Mouse (Mus musculus): ENCODE data around the gene Wdfy3. TPM values are rescaled to one million over a fixed set of nuclear protein-coding genes. Genes with fewer than 3 reads are reported as not detected.

Gene Wdfy3
- polyA plus RNA-seq, 1 experiment from 2014 or later, result 43.3 TPM

- H3K9me3 ChIP-seq, result no peaks in the 10 kb centered on the region
- WGBS, result 12% methylated on average over 4 of the region's 4 CpGs
- peak overlapping the region; percentile 64 for H3K4me2 ChIP-seq (replicated peaks)
- H3K27me3 ChIP-seq, result no peaks in the 10 kb centered on the region
- peak overlapping the region; percentile 99 for H3K27ac ChIP-seq (replicated peaks)
- H3K36me3 ChIP-seq, result no peaks in the 10 kb centered on the region; the same call in 1 of the 2 replicates
- no peak for ATAC-seq (ENCODE audit: low FRiP score, low read depth)
- H3K4me1 ChIP-seq, result peaks cover 38% of the 10 kb centered on the region
- peak overlapping the region; percentile 40; the same call in 1 of the 2 replicates for H3K9ac ChIP-seq (replicated peaks)
- H3K4me3 ChIP-seq, result peak overlapping the region; percentile 94
Observed at GRCm38 (mm10) chr5:102072057-102072456, 2.3 kb upstream of the Wdfy3 start.

- peak overlapping the region; percentile 64 for H3K4me2 ChIP-seq (replicated peaks)
- peak overlapping the region; percentile 99 for H3K27ac ChIP-seq (replicated peaks)
- H3K9me3 ChIP-seq, result no peaks in the 10 kb centered on the region
- WGBS, result 33% methylated on average over 3 of the region's 3 CpGs
- peak overlapping the region; percentile 99; the same call in 1 of the 2 replicates for H3K9ac ChIP-seq (replicated peaks)
- H3K4me1 ChIP-seq, result peaks cover 41% of the 10 kb centered on the region
- H3K36me3 ChIP-seq, result no peaks in the 10 kb centered on the region; the same call in 1 of the 2 replicates
- H3K27me3 ChIP-seq, result no peaks in the 10 kb centered on the region
- H3K4me3 ChIP-seq, result peak overlapping the region; percentile 94
- no peak for ATAC-seq (ENCODE audit: low FRiP score, low read depth)
Observed at GRCm38 (mm10) chr5:102071241-102071640, 1.5 kb upstream of the Wdfy3 start.

- ATAC-seq (ENCODE audit: low FRiP score, low read depth), result no peak
- Histone ChIP-seq H3K27ac (replicated peaks) (peak overlapping the region; percentile 99), H3K36me3 (no peaks in the 10 kb centered on the region; the same call in 1 of the 2 replicates), H3K4me3 (peak overlapping the region; percentile 94), H3K9ac (replicated peaks) (peak overlapping the region; percentile 99; the same call in 1 of the 2 replicates), H3K4me2 (replicated peaks) (peak overlapping the region; percentile 64), H3K27me3 (no peaks in the 10 kb centered on the region), H3K9me3 (no peaks in the 10 kb centered on the region), H3K4me1 (peaks cover 41% of the 10 kb centered on the region)
- 34% methylated on average over 4 of the region's 4 CpGs for WGBS
Observed at GRCm38 (mm10) chr5:102070788-102071187, 1.1 kb upstream of the Wdfy3 start.

DNA sequence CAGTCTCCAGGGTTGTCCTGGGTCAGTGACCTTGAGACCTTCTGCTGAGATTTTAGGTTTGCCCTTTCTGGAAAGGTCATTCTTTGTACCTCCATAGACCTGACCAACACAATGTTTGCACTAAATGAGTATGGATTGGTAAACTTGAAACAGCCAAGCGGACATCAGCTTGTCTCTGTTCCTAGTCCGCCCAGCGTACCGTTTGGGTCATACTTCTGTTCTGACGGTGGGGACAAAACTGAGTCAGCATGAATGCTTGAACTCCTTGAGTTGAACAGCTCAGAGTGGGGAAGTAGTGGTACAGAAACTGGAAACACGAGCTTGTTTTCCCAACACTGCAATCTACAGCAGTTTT, 670 bp upstream of the Wdfy3 start:
- 8% methylated on average over 6 of the region's 6 CpGs for WGBS
- no peak for ATAC-seq (ENCODE audit: low FRiP score, low read depth)
- Histone ChIP-seq H3K9ac (replicated peaks) (peak overlapping the region; percentile 99), H3K36me3 (no peaks in the 10 kb centered on the region; the same call in 1 of the 2 replicates), H3K4me1 (peaks cover 42% of the 10 kb centered on the region), H3K27me3 (no peaks in the 10 kb centered on the region), H3K9me3 (no peaks in the 10 kb centered on the region), H3K27ac (replicated peaks) (peak overlapping the region; percentile 99), H3K4me3 (peak overlapping the region; percentile 94), H3K4me2 (replicated peaks) (peak overlapping the region; percentile 64)

DNA sequence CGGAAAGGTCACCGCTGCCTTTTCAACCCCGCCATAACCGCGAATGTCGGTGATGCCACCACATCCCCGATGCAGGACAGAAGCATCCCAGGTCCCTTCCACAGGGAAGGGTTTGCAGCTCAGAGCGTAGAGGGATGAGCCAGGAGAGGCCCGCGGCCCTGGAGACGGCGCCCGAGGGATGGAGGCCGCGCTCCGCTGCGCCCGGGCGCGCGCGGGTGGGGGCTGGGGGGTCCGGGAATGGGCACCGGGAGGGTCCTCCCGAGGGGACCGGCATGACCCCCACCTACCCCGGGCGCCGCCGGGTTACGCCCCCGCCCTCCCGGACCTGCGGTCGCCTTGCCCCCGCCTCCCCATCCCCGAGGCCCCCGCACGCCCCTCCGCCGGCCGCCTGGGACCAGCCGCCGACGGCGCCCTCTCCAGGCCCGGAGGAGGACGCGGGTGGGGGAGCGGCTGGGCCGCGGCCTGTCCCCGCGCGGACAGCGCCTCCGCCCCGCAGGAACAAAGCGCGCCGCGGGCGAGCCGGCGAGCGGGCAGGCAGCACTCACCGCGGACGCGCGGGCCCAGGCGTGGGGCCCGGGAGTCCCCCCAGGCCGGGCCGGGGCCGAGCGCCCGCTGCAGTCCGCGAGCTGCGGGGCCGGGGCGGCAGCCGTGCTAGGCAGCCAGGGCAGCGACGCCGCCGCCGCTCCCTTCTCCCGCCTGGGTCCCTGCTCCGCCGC, 512 bp downstream of the Wdfy3 start:
- peak overlapping the region; percentile 99 for H3K27ac ChIP-seq (replicated peaks)
- H3K4me2 ChIP-seq (replicated peaks), result peak overlapping the region; percentile 64
- no peaks in the 10 kb centered on the region; the same call in 1 of the 2 replicates for H3K36me3 ChIP-seq
- H3K27me3 ChIP-seq, result no peaks in the 10 kb centered on the region
- peak overlapping the region; percentile 99 for H3K9ac ChIP-seq (replicated peaks)
- peak; percentile 77 for ATAC-seq (ENCODE audit: low FRiP score, low read depth)
- WGBS, result under 1% methylated on average over 60 of the region's 92 CpGs
- H3K4me3 ChIP-seq, result peak overlapping the region; percentile 94
- H3K9me3 ChIP-seq, result no peaks in the 10 kb centered on the region
- H3K4me1 ChIP-seq, result peaks cover 48% of the 10 kb centered on the region

DNA sequence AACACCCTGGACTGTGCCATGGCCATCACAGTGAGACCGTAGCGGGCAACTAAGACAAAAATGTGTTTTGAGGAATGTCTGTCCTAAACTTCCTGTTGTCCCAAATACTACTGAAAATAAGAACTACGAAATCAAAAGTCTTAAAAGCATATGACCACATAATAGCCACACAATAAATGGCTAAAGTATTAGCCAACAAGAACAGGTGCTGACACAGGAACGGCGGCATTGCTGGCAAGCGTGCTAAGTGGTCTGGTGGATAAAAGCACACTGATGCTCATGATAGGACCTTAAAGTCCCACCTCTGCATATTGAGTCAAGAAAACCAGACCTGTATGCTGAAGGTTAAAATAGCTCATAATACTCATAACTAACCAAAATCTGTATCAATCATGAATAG, 3.3 kb downstream of the Wdfy3 start:
- Histone ChIP-seq H3K9ac (replicated peaks) (no peak overlapping the region), H3K36me3 (no peaks in the 10 kb centered on the region; the same call in 1 of the 2 replicates), H3K4me2 (replicated peaks) (no peak overlapping the region), H3K4me3 (no peak overlapping the region), H3K27ac (replicated peaks) (no peak overlapping the region), H3K4me1 (peaks cover 56% of the 10 kb centered on the region), H3K9me3 (no peaks in the 10 kb centered on the region), H3K27me3 (no peaks in the 10 kb centered on the region)
- ATAC-seq (ENCODE audit: low FRiP score, low read depth), result no peak
- WGBS, result 97% methylated on average over 6 of the region's 6 CpGs

DNA sequence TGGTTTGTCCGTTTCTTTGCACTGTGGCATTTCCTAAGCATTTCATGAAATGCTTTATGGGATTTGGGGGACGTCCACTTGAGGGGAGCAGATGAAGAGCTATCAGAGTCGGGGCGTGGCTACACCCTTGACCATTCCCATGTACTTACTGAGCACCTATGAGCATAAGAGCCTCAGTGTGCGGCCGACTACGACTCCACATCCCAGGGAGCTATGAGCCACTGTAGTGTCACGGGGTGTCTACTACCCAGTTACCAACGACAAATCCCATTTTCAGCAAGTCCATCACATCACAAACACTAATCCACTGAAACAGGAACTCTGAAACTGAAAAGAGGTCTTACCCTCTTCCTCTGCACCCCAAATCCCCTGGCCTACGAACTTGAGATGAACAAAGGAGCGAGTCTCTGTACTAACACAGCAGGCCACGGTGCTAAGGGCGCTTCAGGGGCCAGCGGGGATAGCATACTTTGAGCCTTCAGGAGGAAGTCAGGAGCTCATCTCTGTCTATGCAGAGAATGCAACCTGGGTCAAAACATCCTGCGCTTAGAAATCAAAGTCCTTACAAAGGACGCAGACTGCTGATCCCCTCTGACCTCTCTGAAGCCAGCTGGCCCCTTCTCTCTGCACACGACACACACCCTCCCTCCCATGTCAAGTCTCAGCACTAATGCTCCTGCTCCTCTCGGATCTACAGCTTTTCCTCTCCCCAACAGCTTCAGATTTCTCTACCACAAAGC, 6.5 kb downstream of the Wdfy3 start:
- Histone ChIP-seq H3K27me3 (no peaks in the 10 kb centered on the region), H3K4me1 (peaks cover 43% of the 10 kb centered on the region), H3K4me2 (replicated peaks) (peak overlapping the region; percentile 29), H3K36me3 (peaks cover 9% of the 10 kb centered on the region; the same call in 1 of the 2 replicates), H3K4me3 (no peak overlapping the region), H3K27ac (replicated peaks) (peak overlapping the region; percentile 8; the same call in 1 of the 2 replicates), H3K9ac (replicated peaks) (no peak overlapping the region), H3K9me3 (no peaks in the 10 kb centered on the region)
- ATAC-seq (ENCODE audit: low FRiP score, low read depth), result no peak; the same call in 1 of the 2 replicates
- WGBS, result 22% methylated on average over 18 of the region's 18 CpGs

DNA sequence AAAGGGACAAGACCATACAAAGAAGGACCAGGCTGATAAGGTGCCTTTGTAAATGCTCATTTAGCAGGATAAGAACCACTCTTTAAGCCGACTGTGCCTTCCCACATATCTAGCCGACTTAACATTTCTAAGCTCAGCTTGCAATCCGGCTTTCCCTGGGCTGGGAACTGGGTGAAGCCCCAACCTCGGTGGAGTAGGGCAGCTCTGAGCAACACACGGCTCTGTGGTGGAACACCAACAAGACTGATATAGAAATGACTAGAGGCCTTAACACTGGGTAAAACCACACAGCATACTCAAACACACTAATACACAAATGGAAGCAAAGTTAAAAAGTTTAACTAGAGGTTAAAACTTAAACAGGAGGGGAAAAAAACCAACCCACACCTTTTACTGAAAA, 7.9 kb downstream of the Wdfy3 start:
- WGBS, result 66% methylated on average over 5 of the region's 5 CpGs
- ATAC-seq (ENCODE audit: low FRiP score, low read depth), result no peak
- peaks cover 9% of the 10 kb centered on the region; the same call in 1 of the 2 replicates for H3K36me3 ChIP-seq
- H3K27ac ChIP-seq (replicated peaks), result no peak overlapping the region
- H3K9me3 ChIP-seq, result no peaks in the 10 kb centered on the region
- no peak overlapping the region for H3K9ac ChIP-seq (replicated peaks)
- no peak overlapping the region for H3K4me3 ChIP-seq
- H3K27me3 ChIP-seq, result no peaks in the 10 kb centered on the region
- no peak overlapping the region for H3K4me2 ChIP-seq (replicated peaks)
- H3K4me1 ChIP-seq, result peaks cover 31% of the 10 kb centered on the region

- Histone ChIP-seq H3K4me2 (replicated peaks) (no peak overlapping the region), H3K36me3 (peaks cover 15% of the 10 kb centered on the region; the same call in 1 of the 2 replicates), H3K4me1 (peaks cover 17% of the 10 kb centered on the region), H3K9me3 (no peaks in the 10 kb centered on the region), H3K9ac (replicated peaks) (no peak overlapping the region), H3K27ac (replicated peaks) (no peak overlapping the region), H3K4me3 (no peak overlapping the region), H3K27me3 (no peaks in the 10 kb centered on the region)
- no peak for ATAC-seq (ENCODE audit: low FRiP score, low read depth)
- WGBS, result 58% methylated on average over 7 of the region's 7 CpGs
Observed at GRCm38 (mm10) chr5:102055946-102056345, 13.8 kb downstream of the Wdfy3 start.

GRCm38 (mm10) chr5:102055130-102055641, 14.5 kb downstream of the Wdfy3 start:
- Histone ChIP-seq H3K4me2 (replicated peaks) (no peak overlapping the region), H3K36me3 (peaks cover 15% of the 10 kb centered on the region; the same call in 1 of the 2 replicates), H3K4me1 (peaks cover 17% of the 10 kb centered on the region), H3K27me3 (no peaks in the 10 kb centered on the region), H3K9ac (replicated peaks) (no peak overlapping the region), H3K4me3 (no peak overlapping the region), H3K9me3 (no peaks in the 10 kb centered on the region), H3K27ac (replicated peaks) (no peak overlapping the region)
- 50% methylated on average over 3 of the region's 3 CpGs for WGBS
- ATAC-seq (ENCODE audit: low FRiP score, low read depth), result no peak

DNA sequence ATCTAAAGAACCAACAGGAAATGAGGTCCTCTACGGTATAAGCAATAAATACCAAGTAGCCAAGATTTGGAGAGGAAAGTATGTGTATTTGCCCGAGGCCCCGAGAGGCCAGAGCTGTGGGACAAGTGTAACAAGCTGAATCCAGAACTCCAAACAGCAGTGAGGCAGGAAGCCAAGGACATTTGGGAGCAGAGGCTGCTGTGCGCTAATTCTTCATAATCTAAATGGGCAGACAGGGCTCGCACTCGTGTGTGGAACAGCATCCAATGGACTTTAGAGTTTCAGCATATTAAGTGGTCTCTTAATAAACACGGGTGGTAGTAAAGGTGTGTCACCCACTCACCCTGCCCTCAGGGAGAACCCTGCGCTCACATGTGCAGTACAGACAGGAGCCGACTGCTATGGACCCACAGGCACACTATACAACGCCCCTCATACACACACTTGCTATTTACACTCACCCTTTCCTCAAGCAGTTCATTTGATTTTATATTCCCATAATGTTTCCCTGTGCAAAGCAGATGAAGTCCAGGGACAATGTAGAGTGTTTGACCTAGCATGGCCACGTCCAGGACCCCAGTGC, 15.1 kb downstream of the Wdfy3 start:
- H3K4me2 ChIP-seq (replicated peaks), result no peak overlapping the region
- H3K4me3 ChIP-seq, result no peak overlapping the region
- no peaks in the 10 kb centered on the region for H3K27me3 ChIP-seq
- no peak for ATAC-seq (ENCODE audit: low FRiP score, low read depth)
- WGBS, result 85% methylated on average over 11 of the region's 11 CpGs
- H3K9ac ChIP-seq (replicated peaks), result no peak overlapping the region
- peaks cover 10% of the 10 kb centered on the region; the same call in 1 of the 2 replicates for H3K36me3 ChIP-seq
- peaks cover 17% of the 10 kb centered on the region for H3K4me1 ChIP-seq
- H3K27ac ChIP-seq (replicated peaks), result no peak overlapping the region
- no peaks in the 10 kb centered on the region for H3K9me3 ChIP-seq

Measured in midbrain, embryonic 12.5 days (tissue).